Mouse (Mus musculus) ES-Bruce4 (cell line): ENCODE results near the gene Lrrc49. TPM values are rescaled to one million over a fixed set of nuclear protein-coding genes. Genes with fewer than 3 reads are reported as not detected.

ENCODE experiments used
- H3K27ac ChIP-seq: 2 replicates; pipeline ENCODE4 v1.5.1; 2012; ENCODE audit warnings: low read length, inconsistent platforms; ENCODE audit not compliant: insufficient read depth
- H3K27me3 ChIP-seq: 2 replicates; pipeline ENCODE4 v1.6.1; 2012; ENCODE audit warnings: mild to moderate bottlenecking, low read length, inconsistent platforms; ENCODE audit not compliant: control insufficient read depth, poor library complexity, insufficient read depth, severe bottlenecking
- H3K36me3 ChIP-seq: 2 replicates; pipeline ENCODE4 v1.6.1; 2012; ENCODE audit warnings: inconsistent platforms, mild to moderate bottlenecking, low read length, moderate library complexity; ENCODE audit not compliant: control insufficient read depth, poor library complexity, insufficient read depth, severe bottlenecking
- H3K4me1 ChIP-seq: one replicate; pipeline ENCODE4 v1.8.1; 2011; ENCODE audit warnings: low read length; ENCODE audit not compliant: control insufficient read depth, insufficient read depth
- H3K4me3 ChIP-seq: 2 replicates; pipeline ENCODE4 v1.5.1; 2011; ENCODE audit warnings: low read depth, mild to moderate bottlenecking, low read length
- H3K9ac ChIP-seq: 2 replicates; pipeline ENCODE4 v1.6.1; 2012; ENCODE audit warnings: low read depth, mild to moderate bottlenecking, inconsistent platforms; ENCODE audit not compliant: poor library complexity, severe bottlenecking
- H3K9me3 ChIP-seq: replicated peaks from 2 replicates; pipeline ENCODE4 v1.6.1; 2012; ENCODE audit warnings: mild to moderate bottlenecking, low read length, inconsistent platforms; ENCODE audit not compliant: control insufficient read depth, poor library complexity, insufficient read depth, severe bottlenecking
- CTCF ChIP-seq: IDR thresholded peaks from one replicate; pipeline ENCODE4 v1.8.1; 2011; ENCODE audit warnings: low read depth, low read length
- EP300 ChIP-seq: IDR thresholded peaks from 2 replicates; pipeline ENCODE4 v1.6.1; 2011; ENCODE audit warnings: low read depth, low read length; ENCODE audit not compliant: insufficient read depth
- POLR2A ChIP-seq: IDR thresholded peaks from one replicate; pipeline ENCODE4 v1.8.1; 2011; ENCODE audit warnings: low read length; ENCODE audit not compliant: insufficient read depth
- polyA plus RNA-seq: library from polyadenylated mRNA; stranded (reverse); fragments of >200 nt; gene quantifications from 2 replicates; pipeline ENCODE4 v1.2.4, GENCODE M21; 2011; ENCODE audit warnings: low read depth; ENCODE audit not compliant: missing spikeins, insufficient read depth, insufficient read length

The Lrrc49 gene
- polyA plus RNA-seq, 1 experiment: 5.7 TPM

- TF ChIP-seq EP300: no peak
- Histone ChIP-seq H3K4me1 (no peaks in the 10 kb centered on the region), H3K9me3 (no peaks in the 10 kb centered on the region), H3K36me3 (no peaks in the 10 kb centered on the region), H3K27me3 (no peaks in the 10 kb centered on the region), H3K27ac (no peak overlapping the region), H3K9ac (no peak overlapping the region), H3K4me3 (no peak overlapping the region)
Measured at GRCm38 (mm10) chr9:60668886-60669285, 19.1 kb downstream of the Lrrc49 start.

GRCm38 (mm10) chr9:60665535-60665934 lies 22.4 kb downstream of the Lrrc49 start:
- no peak overlapping the region for H3K9ac ChIP-seq
- H3K27ac ChIP-seq: no peak overlapping the region
- H3K4me1 ChIP-seq: no peaks in the 10 kb centered on the region
- H3K4me3 ChIP-seq: no peak overlapping the region
- H3K27me3 ChIP-seq: no peaks in the 10 kb centered on the region
- no peak for TF ChIP-seq EP300
- no peak for TF ChIP-seq POLR2A
- no peak for TF ChIP-seq CTCF
- H3K36me3 ChIP-seq: no peaks in the 10 kb centered on the region
- no peaks in the 10 kb centered on the region for H3K9me3 ChIP-seq

GRCm38 (mm10) chr9:60664866-60665265 lies 23.1 kb downstream of the Lrrc49 start:
- Histone ChIP-seq H3K27me3 (no peaks in the 10 kb centered on the region), H3K9me3 (no peaks in the 10 kb centered on the region), H3K4me1 (no peaks in the 10 kb centered on the region), H3K9ac (no peak overlapping the region), H3K36me3 (no peaks in the 10 kb centered on the region), H3K27ac (no peak overlapping the region), H3K4me3 (no peak overlapping the region)
- TF ChIP-seq EP300: no peak
- TF ChIP-seq POLR2A: no peak
- no peak for TF ChIP-seq CTCF

GRCm38 (mm10) chr9:60664385-60664784 lies 23.6 kb downstream of the Lrrc49 start:
- Histone ChIP-seq H3K9ac (no peak overlapping the region), H3K36me3 (no peaks in the 10 kb centered on the region), H3K4me1 (no peaks in the 10 kb centered on the region), H3K27ac (no peak overlapping the region), H3K9me3 (no peaks in the 10 kb centered on the region), H3K4me3 (no peak overlapping the region), H3K27me3 (no peaks in the 10 kb centered on the region)
- TF ChIP-seq CTCF: no peak
- TF ChIP-seq POLR2A: no peak
- TF ChIP-seq EP300: no peak

- H3K9me3 ChIP-seq: no peaks in the 10 kb centered on the region
- H3K27me3 ChIP-seq: no peaks in the 10 kb centered on the region
- TF ChIP-seq EP300 (no peak), CTCF (no peak), POLR2A (no peak)
- no peaks in the 10 kb centered on the region for H3K4me1 ChIP-seq
- no peak overlapping the region for H3K4me3 ChIP-seq
- no peak overlapping the region for H3K9ac ChIP-seq
- no peak overlapping the region for H3K27ac ChIP-seq
- H3K36me3 ChIP-seq: no peaks in the 10 kb centered on the region
Measured at GRCm38 (mm10) chr9:60662936-60663335, 25.0 kb downstream of the Lrrc49 start.

GRCm38 (mm10) chr9:60653582-60653981 lies 34.4 kb downstream of the Lrrc49 start:
- H3K4me3 ChIP-seq: no peak overlapping the region
- no peak overlapping the region for H3K9ac ChIP-seq
- no peaks in the 10 kb centered on the region for H3K9me3 ChIP-seq
- no peak overlapping the region for H3K27ac ChIP-seq
- no peaks in the 10 kb centered on the region for H3K36me3 ChIP-seq
- H3K4me1 ChIP-seq: no peaks in the 10 kb centered on the region
- TF ChIP-seq POLR2A (no peak), EP300 (no peak), CTCF (no peak)
- H3K27me3 ChIP-seq: no peaks in the 10 kb centered on the region
